Mouse (Mus musculus): Measurements from ENCODE around the gene Galnt18.

Galnt18 gene

DNA sequence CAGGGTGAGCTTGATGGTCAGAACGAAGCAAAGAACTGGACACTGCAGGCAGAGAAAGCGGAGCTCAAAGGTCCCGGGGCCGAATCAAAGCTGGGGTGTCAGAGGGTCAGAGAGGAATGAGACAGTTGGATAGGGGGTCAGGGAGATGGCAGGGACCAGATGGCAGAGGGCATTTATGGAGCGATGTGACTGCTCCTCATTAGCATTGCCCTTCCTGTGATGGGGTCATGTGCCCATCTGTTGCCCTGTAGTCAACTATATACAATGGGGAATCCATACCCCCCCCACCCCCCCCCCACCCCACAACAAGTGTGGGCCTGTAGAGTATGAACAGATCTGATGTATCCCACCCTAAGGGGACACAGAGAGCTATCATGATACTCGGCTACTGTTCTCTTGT, 39.7 kb downstream of the Galnt18 start:
- no peaks in the 10 kb centered on the region for H3K27me3 ChIP-seq (ENCODE audit: control insufficient read depth, insufficient read depth, low read length, poor library complexity, severe bottlenecking)
- no peak for DNase-seq (ENCODE audit: low read depth, low spot score)
- no peaks in the 10 kb centered on the region for H3K36me3 ChIP-seq (ENCODE audit: control insufficient read depth, insufficient read depth, low read length, poor library complexity, severe bottlenecking)

DNA sequence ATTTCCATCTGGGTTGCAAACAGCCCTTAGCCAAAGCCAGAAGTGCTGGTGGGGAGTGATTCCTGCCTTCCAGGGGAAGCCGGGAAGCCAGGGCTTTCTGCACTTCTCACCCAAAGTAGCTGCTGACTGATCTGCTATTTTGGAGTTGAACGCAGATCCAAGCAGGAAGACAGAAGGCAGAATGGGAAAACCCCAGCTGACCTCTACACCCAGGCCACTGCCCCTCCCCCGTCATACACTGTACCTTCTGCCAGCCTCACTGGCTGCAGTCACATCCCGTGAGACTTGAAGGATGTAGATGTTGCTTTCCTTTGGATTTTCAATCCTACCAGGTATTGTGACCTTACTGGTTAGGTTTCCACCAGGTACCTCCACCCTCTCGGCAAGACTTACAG, 40.4 kb downstream of the Galnt18 start:
- DNase-seq (ENCODE audit: low read depth, low spot score): no peak
- H3K27me3 ChIP-seq (ENCODE audit: control insufficient read depth, insufficient read depth, low read length, poor library complexity, severe bottlenecking): no peaks in the 10 kb centered on the region
- H3K36me3 ChIP-seq (ENCODE audit: control insufficient read depth, insufficient read depth, low read length, poor library complexity, severe bottlenecking): no peaks in the 10 kb centered on the region

DNA sequence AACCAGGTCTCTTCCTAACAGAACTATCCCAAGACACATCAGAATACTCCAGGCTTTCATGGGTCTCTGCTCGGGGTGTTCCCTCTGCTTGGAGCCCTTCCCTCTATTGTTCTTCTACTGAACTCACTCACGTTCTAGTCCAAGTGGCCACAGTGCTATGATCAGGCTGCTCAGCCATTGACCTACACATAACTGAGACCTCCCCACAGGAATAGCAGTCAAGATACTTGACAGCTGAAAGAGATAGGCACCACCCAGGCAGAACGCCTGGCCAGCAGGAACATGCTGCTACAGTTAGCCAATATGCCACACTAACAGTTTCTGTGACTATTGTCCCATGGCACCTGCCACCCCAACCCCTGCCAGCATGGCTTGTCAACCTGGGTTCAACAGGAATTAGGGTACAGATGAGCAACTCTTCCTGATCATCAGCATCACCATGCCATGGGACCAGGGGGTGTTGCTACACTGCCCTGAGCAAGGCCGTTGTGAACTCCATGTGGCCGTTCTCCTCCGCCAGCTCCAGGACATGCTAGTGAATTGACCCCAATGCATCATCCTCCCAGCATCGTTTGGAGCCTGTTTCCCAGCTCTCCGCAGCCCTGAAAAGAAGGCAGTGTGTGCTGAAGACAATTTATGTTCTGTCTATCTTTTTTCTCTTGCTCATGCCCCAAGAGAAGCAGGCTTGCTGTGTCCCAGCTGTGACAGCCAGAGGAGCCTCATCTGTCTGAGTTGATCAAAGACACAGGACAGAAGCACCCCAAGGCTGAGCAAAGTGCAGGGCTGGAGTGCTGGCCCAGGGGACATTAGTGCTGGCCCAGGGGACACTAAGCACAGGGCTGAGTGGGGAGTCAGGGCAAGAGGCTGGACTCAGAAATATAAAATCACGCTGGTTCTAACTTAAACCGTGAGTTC, 41.1 kb downstream of the Galnt18 start:
- no peak for DNase-seq (ENCODE audit: low read depth, low spot score)
- H3K27me3 ChIP-seq (ENCODE audit: control insufficient read depth, insufficient read depth, low read length, poor library complexity, severe bottlenecking): no peaks in the 10 kb centered on the region
- no peaks in the 10 kb centered on the region for H3K36me3 ChIP-seq (ENCODE audit: control insufficient read depth, insufficient read depth, low read length, poor library complexity, severe bottlenecking)

DNA sequence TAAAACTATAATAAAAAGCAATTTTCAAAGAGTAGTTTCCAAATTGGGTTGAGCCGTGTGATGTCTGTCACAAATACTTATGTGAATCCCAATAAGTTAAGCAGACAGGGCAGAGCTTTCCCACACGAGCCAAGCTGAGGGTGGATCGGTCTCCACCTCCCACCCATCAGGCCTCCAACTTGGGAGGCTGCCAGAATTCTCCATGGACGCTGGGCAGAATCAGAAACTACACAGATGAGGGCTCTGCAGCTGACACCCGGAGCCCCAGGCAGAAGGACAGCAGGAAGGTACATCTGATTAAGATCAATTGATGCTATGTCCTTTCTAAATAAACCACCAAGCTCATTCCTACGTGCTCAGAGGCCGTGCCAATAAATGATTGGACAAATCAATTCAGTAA, 42.4 kb downstream of the Galnt18 start:
- no peaks in the 10 kb centered on the region for H3K27me3 ChIP-seq (ENCODE audit: control insufficient read depth, insufficient read depth, low read length, poor library complexity, severe bottlenecking)
- H3K36me3 ChIP-seq (ENCODE audit: control insufficient read depth, insufficient read depth, low read length, poor library complexity, severe bottlenecking): no peaks in the 10 kb centered on the region
- no peak for DNase-seq (ENCODE audit: low read depth, low spot score)

DNA sequence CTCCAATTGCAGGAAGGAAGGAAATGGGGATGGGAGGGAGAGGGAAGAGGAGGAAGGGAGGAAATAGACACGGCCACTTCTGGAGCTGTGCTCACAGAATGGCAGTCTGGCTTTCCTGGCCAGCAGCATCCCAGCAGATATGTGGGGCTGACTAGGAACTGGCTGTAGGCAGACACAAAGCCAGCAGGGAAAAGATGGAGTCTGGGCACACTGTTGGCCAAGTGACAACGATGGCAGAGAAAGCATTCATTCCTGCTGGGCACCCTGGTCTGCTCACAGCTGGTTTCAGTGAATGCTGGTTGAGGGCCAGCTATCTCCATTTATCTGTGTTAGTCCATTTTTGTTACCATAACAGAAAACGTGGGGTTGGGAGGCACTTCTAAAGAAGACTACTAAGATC, 43.4 kb downstream of the Galnt18 start:
- DNase-seq (ENCODE audit: low read depth, low spot score): no peak
- no peaks in the 10 kb centered on the region for H3K27me3 ChIP-seq (ENCODE audit: control insufficient read depth, insufficient read depth, low read length, poor library complexity, severe bottlenecking)
- H3K36me3 ChIP-seq (ENCODE audit: control insufficient read depth, insufficient read depth, low read length, poor library complexity, severe bottlenecking): no peaks in the 10 kb centered on the region

DNA sequence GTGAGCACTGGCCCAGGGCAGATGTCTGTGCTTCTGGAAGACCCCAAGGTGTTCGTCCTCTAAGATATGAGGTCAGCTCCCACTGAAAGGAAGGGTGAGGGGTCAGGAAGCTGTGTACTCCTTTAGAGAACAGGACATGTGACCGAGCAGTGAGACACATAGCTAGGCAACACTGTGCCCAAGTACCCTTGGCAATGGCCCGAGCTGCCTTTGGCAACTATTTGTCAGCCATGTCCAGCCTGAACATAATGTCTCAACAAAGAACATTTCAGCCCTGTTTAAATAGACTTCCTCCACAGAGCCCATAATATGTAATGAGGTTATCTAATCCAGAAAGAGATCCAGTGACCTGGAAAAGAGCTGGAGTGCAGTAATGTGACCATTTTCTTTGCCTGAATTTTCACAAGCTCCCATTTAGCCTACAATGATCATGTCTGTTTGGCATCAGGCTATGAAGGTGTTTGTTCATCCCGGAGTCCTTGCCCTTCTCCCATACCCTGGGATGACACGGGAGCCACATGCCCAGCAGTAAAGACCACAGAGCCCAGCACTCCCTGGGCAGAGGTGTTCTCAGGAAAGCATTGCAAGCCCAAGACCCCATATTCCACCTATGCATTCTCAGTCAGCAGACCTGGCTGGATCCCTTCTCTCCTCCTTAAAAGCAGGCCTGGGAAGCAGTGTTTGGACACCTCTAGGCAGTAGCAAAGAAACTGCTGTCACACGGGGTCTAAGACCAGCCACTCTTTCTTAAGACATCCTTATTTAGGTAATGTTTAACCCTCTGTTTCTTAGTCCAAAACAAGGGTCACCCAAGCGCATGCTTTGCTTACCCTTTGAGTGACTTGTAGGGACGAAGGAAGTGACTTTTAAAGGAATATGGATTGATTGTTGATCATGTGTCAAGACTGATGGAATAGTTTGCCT, 49.2 kb downstream of the Galnt18 start:
- H3K27me3 ChIP-seq (ENCODE audit: control insufficient read depth, insufficient read depth, low read length, poor library complexity, severe bottlenecking): no peaks in the 10 kb centered on the region
- no peak for DNase-seq (ENCODE audit: low read depth, low spot score)
- no peaks in the 10 kb centered on the region for H3K36me3 ChIP-seq (ENCODE audit: control insufficient read depth, insufficient read depth, low read length, poor library complexity, severe bottlenecking)

DNA sequence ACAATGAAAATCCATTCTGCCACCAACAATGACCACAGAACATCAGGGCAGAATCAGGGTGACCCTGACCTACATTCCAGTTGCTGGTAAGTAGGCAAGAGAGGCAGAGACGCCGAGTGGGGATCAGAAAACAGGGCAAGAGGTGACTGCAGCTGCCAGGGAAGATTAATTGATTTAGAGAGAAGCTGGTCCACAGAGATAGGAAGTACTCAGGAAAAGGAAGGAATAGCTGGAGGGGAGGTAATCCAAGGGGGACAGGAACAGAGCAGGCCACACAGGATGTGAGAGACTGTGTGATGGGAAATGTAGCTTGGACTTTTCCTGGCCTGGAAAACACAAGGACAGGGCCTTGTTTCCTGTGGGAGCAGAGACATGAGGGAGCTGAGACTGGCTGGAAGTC, 52.8 kb downstream of the Galnt18 start:
- Histone ChIP-seq H3K27me3 (ENCODE audit: control insufficient read depth, insufficient read depth, low read length, poor library complexity, severe bottlenecking) (no peaks in the 10 kb centered on the region), H3K36me3 (ENCODE audit: control insufficient read depth, insufficient read depth, low read length, poor library complexity, severe bottlenecking) (no peaks in the 10 kb centered on the region)
- no peak for DNase-seq (ENCODE audit: low read depth, low spot score)

DNA sequence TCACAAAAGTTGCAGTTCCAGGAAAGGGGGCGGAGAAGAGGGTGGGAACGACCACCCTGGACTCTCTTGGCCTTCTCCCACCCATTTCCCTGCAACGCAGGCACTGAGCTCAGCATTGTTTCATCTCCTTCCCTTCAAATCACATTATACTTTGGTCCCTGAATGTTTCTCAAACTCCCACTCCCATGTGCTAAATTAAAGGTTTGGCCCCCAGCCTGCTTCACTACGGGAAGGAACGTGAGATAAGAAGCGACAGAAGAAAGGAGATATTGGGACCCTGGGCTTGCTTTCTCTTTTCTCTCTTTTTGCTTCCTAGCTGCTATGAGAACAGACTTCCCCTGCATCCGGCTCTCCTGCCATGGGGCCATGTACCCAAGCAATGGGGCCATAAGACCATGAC, 55.0 kb downstream of the Galnt18 start:
- Histone ChIP-seq H3K27me3 (ENCODE audit: control insufficient read depth, insufficient read depth, low read length, poor library complexity, severe bottlenecking) (no peaks in the 10 kb centered on the region), H3K36me3 (ENCODE audit: control insufficient read depth, insufficient read depth, low read length, poor library complexity, severe bottlenecking) (no peaks in the 10 kb centered on the region)
- no peak for DNase-seq (ENCODE audit: low read depth, low spot score)

DNA sequence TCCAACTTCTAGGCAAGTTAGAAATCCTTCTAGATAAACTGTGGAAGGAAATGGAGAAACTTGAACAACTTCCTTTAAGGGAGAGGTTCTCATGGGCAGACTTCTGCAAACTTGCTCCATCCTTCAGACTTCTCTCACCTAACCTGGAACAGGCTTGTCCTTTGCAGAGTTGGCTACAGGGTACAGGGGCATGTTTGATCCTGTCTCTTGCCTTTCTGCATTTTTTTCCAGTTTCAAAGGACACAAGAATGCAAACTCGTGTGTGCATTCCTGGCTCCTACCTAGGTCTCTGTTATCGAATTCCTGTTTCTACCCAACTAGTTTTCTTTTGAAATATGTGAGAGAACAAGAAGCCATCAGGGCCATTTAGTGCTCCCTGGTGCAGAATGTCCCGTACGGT, 55.8 kb downstream of the Galnt18 start:
- H3K27me3 ChIP-seq (ENCODE audit: control insufficient read depth, insufficient read depth, low read length, poor library complexity, severe bottlenecking): no peaks in the 10 kb centered on the region
- no peak for DNase-seq (ENCODE audit: low read depth, low spot score)
- no peaks in the 10 kb centered on the region for H3K36me3 ChIP-seq (ENCODE audit: control insufficient read depth, insufficient read depth, low read length, poor library complexity, severe bottlenecking)

DNA sequence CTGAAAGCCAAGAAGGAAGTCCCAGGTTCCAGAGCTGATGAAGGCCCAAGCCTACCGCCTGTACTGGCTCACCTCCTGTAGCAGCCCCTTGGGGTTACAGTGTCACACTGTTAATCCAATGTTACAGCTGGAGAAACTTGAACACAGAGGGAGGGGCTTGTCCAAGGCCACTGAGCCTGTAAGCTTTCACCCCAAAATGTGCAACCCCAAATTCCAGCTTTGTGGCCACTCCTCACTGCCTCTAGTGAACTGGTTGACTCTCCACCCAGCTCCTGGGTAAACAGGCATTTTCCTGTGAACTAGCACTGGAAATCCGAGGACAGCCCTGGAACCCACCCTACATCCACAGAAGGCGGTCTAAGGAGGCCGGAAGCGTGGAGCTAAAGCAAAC, 58.5 kb downstream of the Galnt18 start:
- DNase-seq (ENCODE audit: low read depth, low spot score): no peak
- no peaks in the 10 kb centered on the region for H3K27me3 ChIP-seq (ENCODE audit: control insufficient read depth, insufficient read depth, low read length, poor library complexity, severe bottlenecking)
- no peaks in the 10 kb centered on the region for H3K36me3 ChIP-seq (ENCODE audit: control insufficient read depth, insufficient read depth, low read length, poor library complexity, severe bottlenecking)

DNA sequence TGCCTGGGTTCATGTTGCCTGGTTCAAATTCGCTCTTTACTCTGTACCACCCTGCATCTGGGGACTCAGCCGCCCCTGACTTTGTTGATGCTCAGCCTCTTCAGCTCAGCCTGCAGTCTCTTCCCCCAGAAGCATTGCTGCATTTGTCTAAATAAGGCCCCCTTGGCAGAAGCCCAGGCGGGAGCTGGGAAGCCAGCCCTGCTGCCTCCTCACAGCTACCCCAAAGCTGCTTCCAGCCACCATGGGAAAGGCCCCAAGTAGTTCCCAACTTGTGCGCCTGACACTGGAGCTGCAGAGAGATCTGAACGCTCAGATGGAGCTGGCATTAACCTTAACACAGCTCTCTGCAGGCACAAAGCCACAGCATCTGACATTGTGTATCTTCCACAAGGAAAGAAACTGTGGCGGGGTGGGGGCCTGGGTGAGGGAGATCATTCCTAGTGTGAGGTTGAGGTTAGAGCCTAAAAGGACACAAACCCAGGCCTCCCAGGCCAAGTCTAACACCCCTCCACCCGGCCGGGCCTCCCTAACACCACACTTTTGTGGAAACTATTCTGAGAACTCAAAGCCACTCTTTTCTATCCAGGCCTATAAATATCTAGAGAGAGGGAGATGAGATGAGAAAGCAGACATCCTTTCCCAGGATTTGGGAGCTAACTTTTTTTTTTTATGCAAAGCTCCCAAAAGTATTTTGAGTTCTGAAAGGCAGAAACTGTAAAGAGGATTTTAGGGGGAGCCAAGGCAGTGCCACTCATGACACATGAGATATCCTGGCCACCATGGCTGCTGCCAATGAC, 59.1 kb downstream of the Galnt18 start:
- Histone ChIP-seq H3K27me3 (ENCODE audit: control insufficient read depth, insufficient read depth, low read length, poor library complexity, severe bottlenecking) (no peaks in the 10 kb centered on the region), H3K36me3 (ENCODE audit: control insufficient read depth, insufficient read depth, low read length, poor library complexity, severe bottlenecking) (no peaks in the 10 kb centered on the region)
- no peak for DNase-seq (ENCODE audit: low read depth, low spot score)

DNA sequence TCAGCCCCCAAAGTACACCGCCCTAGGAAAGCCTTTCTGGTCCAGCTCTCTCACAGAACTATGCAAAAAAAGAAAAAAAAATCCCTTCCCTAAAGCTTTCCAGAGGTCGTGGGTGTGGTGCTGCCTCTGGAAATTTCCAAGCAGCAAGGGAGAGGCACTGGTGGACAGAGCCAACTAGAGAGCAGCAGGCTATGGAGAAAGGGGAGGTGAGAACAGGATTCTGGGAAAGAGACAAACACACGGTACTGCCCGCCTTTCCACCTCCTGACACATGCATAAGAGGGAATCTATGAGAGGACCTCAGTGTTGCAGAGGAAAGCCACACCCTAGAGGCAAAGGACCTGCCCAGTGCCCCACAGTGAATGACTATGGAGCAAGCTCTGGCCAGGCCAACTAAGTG, 60.9 kb downstream of the Galnt18 start:
- DNase-seq (ENCODE audit: low read depth, low spot score): no peak
- Histone ChIP-seq H3K36me3 (ENCODE audit: control insufficient read depth, insufficient read depth, low read length, poor library complexity, severe bottlenecking) (no peaks in the 10 kb centered on the region), H3K27me3 (ENCODE audit: control insufficient read depth, insufficient read depth, low read length, poor library complexity, severe bottlenecking) (no peaks in the 10 kb centered on the region)

DNA sequence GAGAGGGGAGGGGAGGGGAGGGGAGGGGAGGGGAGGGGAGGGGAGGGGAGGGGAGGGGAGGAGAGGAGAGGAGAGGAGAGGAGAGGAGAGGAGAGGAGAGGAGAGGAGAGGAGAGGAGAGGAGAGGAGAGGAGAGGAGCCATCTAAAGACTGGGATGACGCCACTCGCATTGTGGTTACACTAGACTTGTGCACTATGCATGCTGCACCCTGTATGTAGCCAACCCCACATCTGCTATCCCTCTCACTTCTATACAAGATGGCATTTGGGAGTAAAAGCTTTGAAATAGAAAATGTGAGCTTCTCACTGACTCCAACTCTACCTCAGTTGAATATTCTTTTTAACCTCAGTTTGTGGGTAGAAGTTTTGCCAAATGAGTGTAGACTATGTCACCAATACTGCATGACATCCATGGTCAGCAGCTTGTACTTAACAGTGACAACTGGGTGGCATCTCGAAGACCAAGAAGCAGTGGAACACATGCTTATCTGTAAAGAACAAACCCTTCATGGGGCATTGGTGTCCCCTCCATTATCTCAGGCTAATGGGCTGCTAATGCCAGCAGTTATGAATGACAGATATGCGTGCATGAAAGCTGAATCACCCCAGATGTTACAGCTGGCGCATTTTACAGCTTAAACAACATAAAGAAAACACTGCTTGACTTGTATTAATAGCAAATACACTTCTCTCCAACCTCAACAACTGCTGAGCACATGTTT, 65.0 kb downstream of the Galnt18 start:
- no peaks in the 10 kb centered on the region for H3K27me3 ChIP-seq (ENCODE audit: control insufficient read depth, insufficient read depth, low read length, poor library complexity, severe bottlenecking)
- H3K36me3 ChIP-seq (ENCODE audit: control insufficient read depth, insufficient read depth, low read length, poor library complexity, severe bottlenecking): no peaks in the 10 kb centered on the region
- DNase-seq (ENCODE audit: low read depth, low spot score): no peak

Data from splenic B cell, adult 2 months (primary cell).